Mouse (Mus musculus) cerebral cortex, adult 2 months (tissue): Measurements from ENCODE around the gene Amer2.

ENCODE experiments used
- WGBS: fragments of 180-500 bp; shearing (Covaris S2); methylation state at CpG from one replicate; pipeline ENCODE4 v1.1.7; 2018; 5-methylcytosine and 5-hydroxymethylcytosine counted together

Gene Amer2

GRCm38 (mm10) chr14:60372821-60373309 lies at the start of gene Amer2:
Gene Amer2 (plus strand): TSS chr14:60373259.
- WGBS, result 76% methylated on average over 1 of the region's 1 CpGs

- 76% methylated on average over 5 of the region's 5 CpGs for WGBS
These were observed 33.1 kb upstream of the Amer2 start for GRCm38 (mm10) chr14:60340001-60340400.

GRCm38 (mm10) chr14:60340570-60340969 lies 32.5 kb upstream of the Amer2 start:
- WGBS, result 72% methylated on average over 4 of the region's 4 CpGs

GRCm38 (mm10) chr14:60345326-60345876 lies 27.7 kb upstream of the Amer2 start:
- WGBS, result 94% methylated on average over 6 of the region's 6 CpGs

DNA sequence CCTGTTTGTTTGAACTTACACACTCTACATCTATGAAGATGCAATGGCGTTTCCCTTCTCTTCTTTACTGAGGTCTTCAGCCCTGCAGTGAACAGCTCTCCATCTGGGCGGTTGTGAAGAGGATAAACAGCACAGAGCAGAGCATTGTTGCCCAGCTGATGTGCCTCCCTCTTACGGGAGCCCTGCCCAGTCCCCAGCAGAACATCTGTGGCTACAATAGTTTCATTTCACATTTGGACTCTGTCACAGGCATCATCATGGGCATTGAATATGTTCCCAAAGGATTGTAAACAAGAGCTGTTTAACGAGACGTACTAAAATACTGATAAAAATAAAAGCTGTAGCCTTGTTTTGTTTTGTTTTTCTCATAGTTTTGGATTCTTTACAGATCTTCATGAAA lies 14.7 kb upstream of the Amer2 start:
- WGBS, result 66% methylated on average over 5 of the region's 5 CpGs

DNA sequence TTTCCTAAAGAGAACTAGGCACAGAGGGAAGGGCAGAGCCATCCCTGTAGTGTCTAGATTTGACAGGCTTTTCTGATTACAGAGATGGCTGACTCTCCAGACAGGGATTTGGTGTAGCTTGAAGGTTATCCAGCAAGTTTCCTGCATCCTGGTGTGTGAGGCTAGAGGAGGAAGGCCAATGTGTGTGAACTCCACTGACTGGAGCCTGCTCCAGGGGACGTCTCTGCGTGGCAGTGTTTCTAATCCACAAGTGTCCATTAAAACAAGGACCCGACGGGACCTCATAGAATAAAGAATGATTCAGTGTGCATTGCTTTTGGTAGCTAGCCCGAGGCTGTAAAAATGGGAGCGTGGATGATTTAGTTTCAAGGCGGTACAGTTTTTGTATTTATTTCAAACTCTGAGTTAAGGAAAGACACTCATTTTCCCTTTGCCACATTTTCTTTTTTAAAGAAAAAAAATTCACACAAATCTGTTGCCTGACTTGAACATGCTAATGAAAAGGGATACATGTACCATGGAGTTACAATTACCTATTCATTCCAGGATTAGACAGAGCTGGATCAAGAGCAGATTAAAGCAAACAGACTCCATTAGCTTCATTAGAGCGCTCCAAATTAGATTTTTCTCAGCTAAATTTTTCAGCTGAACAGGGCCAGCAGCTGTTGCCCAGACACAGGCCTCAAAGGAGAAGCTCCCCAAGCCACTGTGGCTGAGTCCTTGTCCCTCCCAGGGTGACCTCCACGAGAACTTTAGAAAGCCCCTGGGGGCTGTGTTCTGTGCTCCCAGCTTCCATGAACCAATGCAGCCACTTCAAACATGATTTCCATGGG lies 11.5 kb upstream of the Amer2 start:
- WGBS, result 46% methylated on average over 9 of the region's 9 CpGs

DNA sequence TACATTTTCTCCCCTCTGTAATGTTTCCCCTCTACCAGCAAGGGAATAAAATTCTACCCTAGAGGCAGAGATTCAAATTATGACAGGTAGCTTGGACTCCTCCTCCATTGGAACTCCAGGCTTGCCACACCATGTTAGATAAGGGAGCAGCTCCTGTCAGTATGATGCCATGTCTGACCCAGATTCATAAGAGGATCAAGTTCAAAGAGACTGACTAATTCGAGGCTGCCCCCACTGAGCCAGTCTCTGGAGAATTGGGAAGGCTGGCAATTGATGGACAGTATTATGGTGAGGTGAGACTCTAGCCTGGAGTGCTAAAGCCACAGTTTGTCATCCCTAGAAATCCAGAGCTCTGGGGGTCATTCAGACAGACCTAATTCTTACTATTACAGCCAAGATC lies 6.3 kb upstream of the Amer2 start:
- WGBS, result 57% methylated on average over 1 of the region's 1 CpGs

GRCm38 (mm10) chr14:60368769-60369666 lies 4.0 kb upstream of the Amer2 start:
- 80% methylated on average over 9 of the region's 9 CpGs for WGBS

GRCm38 (mm10) chr14:60369667-60370315 lies 3.3 kb upstream of the Amer2 start:
- WGBS, result 59% methylated on average over 5 of the region's 5 CpGs

- WGBS, result 91% methylated on average over 2 of the region's 2 CpGs
These were observed 4.0 kb downstream of the Amer2 start for GRCm38 (mm10) chr14:60377107-60377506.

DNA sequence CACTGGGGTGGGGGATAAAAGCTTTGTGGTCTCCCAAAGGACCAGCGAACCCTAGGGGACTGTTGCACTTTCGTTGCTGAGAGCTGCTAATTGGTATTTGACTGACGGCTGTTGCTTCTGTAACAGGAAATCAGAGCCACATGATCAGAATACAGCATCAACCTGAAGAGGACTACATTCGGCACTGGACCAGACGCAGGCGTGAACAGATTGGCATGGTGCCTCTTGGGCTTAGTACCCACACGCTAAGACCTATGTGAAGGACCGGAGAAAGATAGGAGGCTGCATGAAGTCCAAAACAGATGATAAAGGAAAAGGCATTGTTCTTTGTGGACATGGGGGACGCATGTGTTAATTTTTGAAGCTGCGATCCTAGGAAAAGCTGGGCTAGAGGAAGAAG lies 4.5 kb downstream of the Amer2 start:
- WGBS, result 14% methylated on average over 10 of the region's 10 CpGs

GRCm38 (mm10) chr14:60378057-60378565 lies 5.1 kb downstream of the Amer2 start:
- under 1% methylated on average over 53 of the region's 53 CpGs for WGBS

GRCm38 (mm10) chr14:60378566-60379322 lies 5.7 kb downstream of the Amer2 start:
- 1% methylated on average over 75 of the region's 77 CpGs for WGBS

GRCm38 (mm10) chr14:60379323-60379957 lies 6.4 kb downstream of the Amer2 start:
- 23% methylated on average over 20 of the region's 20 CpGs for WGBS

DNA sequence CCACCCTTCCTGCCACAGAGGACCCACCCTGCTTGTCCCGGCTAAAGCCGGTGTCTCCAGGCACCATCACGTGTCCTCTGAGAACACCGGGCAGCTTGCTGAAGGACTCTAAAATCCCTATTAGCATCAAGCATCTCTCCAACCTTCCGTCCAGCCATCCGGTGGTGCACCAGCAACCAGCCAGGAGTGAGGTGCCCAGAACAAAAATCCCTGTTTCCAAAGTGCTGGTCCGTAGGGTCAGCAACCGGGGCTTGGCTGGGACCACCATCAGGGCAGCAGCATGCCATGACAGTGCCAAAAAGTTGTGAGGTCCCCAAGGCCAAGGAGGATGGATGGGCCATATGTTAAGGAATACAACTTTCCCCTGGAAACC lies 6.9 kb downstream of the Amer2 start:
- 46% methylated on average over 8 of the region's 8 CpGs for WGBS

GRCm38 (mm10) chr14:60381671-60382070 lies 8.6 kb downstream of the Amer2 start:
- WGBS, result 23% methylated on average over 4 of the region's 4 CpGs

- WGBS, result 43% methylated on average over 7 of the region's 7 CpGs
These were observed 10.8 kb downstream of the Amer2 start for GRCm38 (mm10) chr14:60383816-60384215.

DNA sequence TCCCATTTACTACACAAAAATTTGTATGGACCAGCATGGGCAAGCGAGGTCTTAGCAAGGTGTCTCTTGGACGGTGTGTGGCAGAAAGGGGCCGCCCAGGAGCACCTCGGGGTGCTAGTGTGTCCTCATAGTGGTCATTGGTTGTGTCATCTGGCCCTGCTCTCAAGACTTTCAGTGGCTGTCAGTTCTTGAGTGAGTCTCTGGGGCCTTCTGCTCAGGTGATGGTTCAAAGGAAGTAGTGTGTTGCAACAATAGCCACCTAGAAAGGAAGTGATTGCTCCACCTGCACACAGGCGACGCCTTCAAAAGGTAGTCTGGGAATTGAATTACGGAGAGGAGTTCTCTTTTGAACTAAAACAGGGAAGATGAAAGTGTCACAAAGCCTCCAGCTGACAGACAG lies 11.2 kb downstream of the Amer2 start:
- WGBS, result 83% methylated on average over 7 of the region's 7 CpGs

- 28% methylated on average over 6 of the region's 6 CpGs for WGBS
These were observed 12.1 kb downstream of the Amer2 start for GRCm38 (mm10) chr14:60385079-60385643.
